Mouse (Mus musculus) kidney, postnatal 0 days (tissue): ENCODE data around the gene Zfx. TPM values are rescaled to one million over a fixed set of nuclear protein-coding genes. Genes with fewer than 3 reads are reported as not detected.

Experiments used
- ATAC-seq: fragments of 200-750 bp; cut with Nextera tagmentation; replicated peaks from 2 replicates; pipeline ENCODE4 v1.8.0; 2017; ENCODE audit warnings: low read depth, moderate number of reproducible peaks, moderate TSS enrichment, moderate library complexity; ENCODE audit not compliant: low FRiP score
- DNase-seq: peaks from one replicate; pipeline ENCODE4 v3.0.0-alpha.2; 2016; ENCODE audit warnings: low spot score
- H3K27ac ChIP-seq: fragments of 300-500 bp; sonication (generic); 2 replicates; pipeline ENCODE4 v1.5.1; 2014; ENCODE audit warnings: mild to moderate bottlenecking
- H3K27me3 ChIP-seq: fragments of 300-500 bp; sonication (generic); 2 replicates; pipeline ENCODE4 v1.6.1; 2014; ENCODE audit warnings: low read length, mixed read lengths; ENCODE audit not compliant: insufficient read depth
- H3K36me3 ChIP-seq: fragments of 300-500 bp; sonication (generic); 2 replicates; pipeline ENCODE4 v1.6.1; 2014; ENCODE audit warnings: low read length, mixed read lengths; ENCODE audit not compliant: insufficient read depth
- H3K4me1 ChIP-seq: fragments of 300-500 bp; sonication (generic); replicated peaks from 2 replicates; pipeline ENCODE4 v1.6.1; 2014; ENCODE audit warnings: antibody characterized with exemption, low read length, mixed read lengths; ENCODE audit not compliant: insufficient read depth
- H3K4me2 ChIP-seq: fragments of 300-500 bp; sonication (generic); 2 replicates; pipeline ENCODE4 v1.6.1; 2014; ENCODE audit warnings: mild to moderate bottlenecking, low read length, moderate library complexity, mixed read lengths
- H3K4me3 ChIP-seq: fragments of 300-500 bp; sonication (generic); replicated peaks from 2 replicates; pipeline ENCODE4 v1.5.1; 2014; ENCODE audit warnings: low read depth, low read length
- H3K9ac ChIP-seq: fragments of 300-500 bp; sonication (generic); 2 replicates; pipeline ENCODE4 v1.6.1; 2014; ENCODE audit warnings: low read depth, low read length
- H3K9me3 ChIP-seq: fragments of 300-500 bp; sonication (generic); replicated peaks from 2 replicates; pipeline ENCODE4 v1.6.1; 2016; ENCODE audit warnings: low read length, inconsistent platforms, mixed read lengths
- CTCF ChIP-seq: IDR thresholded peaks from 2 replicates; pipeline ENCODE4 v1.5.1; 2016; ENCODE audit warnings: antibody characterized with exemption, low read depth, mild to moderate bottlenecking, moderate library complexity
- WGBS: fragments of 180-500 bp; shearing (Covaris S2); extraction: QIAGEN DNeasy Blood & Tissue Kit; methylation state at CpG from one replicate; pipeline ENCODE4 v1.1.7; 2014; 5-methylcytosine and 5-hydroxymethylcytosine counted together
- polyA plus RNA-seq: library from polyadenylated mRNA; unstranded; fragments of >200 nt; fragmentation: Nextera tagmentation; extraction: Ambion mirVana; gene quantifications from 2 replicates; pipeline ENCODE4 v1.2.1, GENCODE M21; 2015

Gene Zfx
- polyA plus RNA-seq, 1 experiment from 2014 or later, result 24.2 TPM

DNA sequence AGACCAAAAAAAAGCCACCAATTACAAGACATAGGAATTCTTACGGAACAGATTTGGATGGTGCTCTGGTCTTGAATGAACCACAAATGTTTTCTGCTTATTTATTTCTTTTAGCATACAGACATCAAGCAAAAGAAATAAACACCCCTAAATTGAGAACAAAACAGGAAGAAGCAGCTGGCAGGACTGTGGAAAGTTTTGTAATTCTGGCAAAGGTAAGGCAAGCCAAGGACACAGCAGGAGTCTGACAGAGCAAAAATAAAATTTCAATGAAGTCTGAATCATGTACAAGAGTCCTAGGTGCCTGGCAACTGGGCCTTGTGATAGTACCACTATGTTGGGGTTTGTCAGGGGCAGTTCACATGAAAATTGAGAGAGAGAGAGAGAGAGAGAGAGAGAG, 14.8 kb upstream of the Zfx start:
- 91% methylated on average over 1 of the region's 1 CpGs for WGBS

DNA sequence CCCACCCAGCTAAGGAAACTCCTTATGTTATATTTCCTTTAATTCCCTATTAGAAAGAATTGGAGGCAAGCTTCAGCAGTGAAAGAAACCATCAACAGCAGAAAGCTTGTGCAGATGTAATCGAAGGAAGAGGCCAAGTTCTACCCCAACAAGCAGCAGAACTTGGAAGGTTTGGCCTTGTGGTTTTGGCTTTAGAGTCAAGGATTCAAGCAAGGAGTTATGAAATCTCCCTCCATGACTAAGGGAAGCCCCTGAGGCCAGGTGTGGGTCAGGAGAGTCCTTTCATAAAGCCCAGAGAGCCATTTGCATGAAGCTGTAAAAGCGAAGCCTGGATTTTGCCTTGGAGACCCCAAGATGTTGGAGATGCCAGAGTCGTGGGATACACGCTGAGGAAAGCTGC, 11.6 kb upstream of the Zfx start:
- H3K4me1 ChIP-seq, result no peaks in the 10 kb centered on the region
- TF ChIP-seq CTCF, result no peak
- H3K9me3 ChIP-seq, result no peaks in the 10 kb centered on the region
- H3K36me3 ChIP-seq, result no peaks in the 10 kb centered on the region
- no peak overlapping the region for H3K4me2 ChIP-seq
- no peaks in the 10 kb centered on the region for H3K27me3 ChIP-seq
- H3K4me3 ChIP-seq, result no peak overlapping the region
- WGBS, result 65% methylated on average over 4 of the region's 4 CpGs
- no peak overlapping the region for H3K9ac ChIP-seq
- DNase-seq (no peak), ATAC-seq (no peak)
- no peak overlapping the region for H3K27ac ChIP-seq

More for the DNA sequence above, 14.8 kb upstream of the Zfx start:
- Histone ChIP-seq H3K27me3 (no peaks in the 10 kb centered on the region), H3K9ac (no peak overlapping the region), H3K27ac (no peak overlapping the region), H3K36me3 (no peaks in the 10 kb centered on the region), H3K4me1 (no peaks in the 10 kb centered on the region), H3K9me3 (no peaks in the 10 kb centered on the region), H3K4me3 (no peak overlapping the region), H3K4me2 (no peak overlapping the region)
- TF ChIP-seq CTCF, result no peak
- DNase-seq, result no peak
- no peak for ATAC-seq

DNA sequence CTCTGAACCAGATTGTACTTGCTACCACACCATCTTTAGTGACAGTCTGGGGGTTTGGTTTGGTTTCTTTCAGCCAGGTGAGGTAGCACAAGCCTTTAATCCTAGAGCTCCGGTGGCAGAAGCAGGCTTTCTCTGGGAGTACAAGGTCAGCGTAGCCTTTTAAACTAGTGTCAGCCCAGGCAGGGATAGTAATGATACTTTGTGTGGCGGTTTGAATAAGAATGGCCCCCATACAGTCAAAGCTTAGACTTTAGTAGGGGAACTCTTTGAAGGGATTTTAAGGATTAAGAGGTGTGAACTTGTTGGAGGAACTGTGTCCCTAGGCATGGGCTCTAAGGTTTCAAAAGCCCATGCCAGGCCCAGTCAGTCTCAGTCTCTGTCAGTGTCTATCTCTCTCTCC, 10.0 kb upstream of the Zfx start:
- 47% methylated on average over 3 of the region's 3 CpGs for whole genome bisulfite sequencing
- Histone ChIP-seq H3K9ac (no peak overlapping the region), H3K27ac (no peak overlapping the region), H3K36me3 (no peaks in the 10 kb centered on the region), H3K9me3 (no peaks in the 10 kb centered on the region), H3K4me2 (no peak overlapping the region), H3K4me1 (no peaks in the 10 kb centered on the region), H3K4me3 (no peak overlapping the region), H3K27me3 (no peaks in the 10 kb centered on the region)
- ATAC-seq, result no peak
- no peak for DNase-seq
- no peak for TF ChIP-seq CTCF

DNA sequence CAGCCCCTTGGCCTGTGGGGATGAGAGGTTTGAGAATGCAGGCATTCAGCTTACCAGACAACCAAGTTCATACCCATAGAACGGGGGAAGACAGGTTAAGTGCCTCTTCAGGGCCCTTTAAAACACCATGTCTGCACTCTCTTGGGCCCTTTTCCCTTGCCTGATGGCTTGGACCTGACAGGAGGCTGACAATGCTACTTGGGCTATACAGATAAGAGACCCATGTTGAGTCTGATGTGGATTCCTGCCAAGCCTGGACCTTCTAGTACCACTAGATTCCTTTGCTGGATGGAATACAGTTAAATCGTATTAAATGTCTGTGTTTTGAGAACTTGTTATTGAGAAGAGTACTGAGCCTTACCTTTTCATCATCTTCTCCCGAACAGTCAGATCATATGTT, 8.7 kb upstream of the Zfx start:
- ATAC-seq (no peak), DNase-seq (no peak)
- Histone ChIP-seq H3K27me3 (no peaks in the 10 kb centered on the region), H3K36me3 (no peaks in the 10 kb centered on the region), H3K27ac (no peak overlapping the region), H3K4me2 (no peak overlapping the region), H3K4me1 (no peaks in the 10 kb centered on the region), H3K4me3 (no peak overlapping the region), H3K9me3 (no peaks in the 10 kb centered on the region), H3K9ac (no peak overlapping the region)
- no peak for TF ChIP-seq CTCF
- WGBS, result 79% methylated on average over 3 of the region's 3 CpGs

DNA sequence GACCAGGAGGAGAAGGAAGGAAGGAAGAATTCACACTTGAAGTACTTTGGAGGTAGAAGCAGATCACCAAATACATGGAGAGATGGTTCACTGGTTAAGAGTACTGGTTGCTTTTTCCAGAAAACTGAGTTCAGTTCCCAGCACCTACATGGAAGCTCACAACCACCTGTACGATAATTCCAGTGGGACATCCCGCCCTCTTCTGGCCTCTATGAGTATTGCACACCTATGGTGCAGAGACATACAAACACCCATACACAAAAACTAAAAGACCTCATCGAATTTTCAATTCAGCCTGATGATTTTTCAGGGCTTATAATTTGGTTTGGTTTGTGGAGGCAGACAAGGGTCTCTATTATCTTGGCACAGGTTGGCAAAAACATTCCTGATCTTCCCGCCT, 6.2 kb upstream of the Zfx start:
- Histone ChIP-seq H3K4me2 (no peak overlapping the region), H3K9ac (no peak overlapping the region), H3K9me3 (no peaks in the 10 kb centered on the region), H3K4me3 (no peak overlapping the region), H3K27ac (no peak overlapping the region), H3K36me3 (no peaks in the 10 kb centered on the region), H3K27me3 (no peaks in the 10 kb centered on the region), H3K4me1 (no peaks in the 10 kb centered on the region)
- 0 out of 2 replicates have a peak, but pooled peaks have one; percentile 16 for TF ChIP-seq CTCF
- 78% methylated on average over 4 of the region's 4 CpGs for WGBS
- no peak for DNase-seq
- no peak for ATAC-seq

DNA sequence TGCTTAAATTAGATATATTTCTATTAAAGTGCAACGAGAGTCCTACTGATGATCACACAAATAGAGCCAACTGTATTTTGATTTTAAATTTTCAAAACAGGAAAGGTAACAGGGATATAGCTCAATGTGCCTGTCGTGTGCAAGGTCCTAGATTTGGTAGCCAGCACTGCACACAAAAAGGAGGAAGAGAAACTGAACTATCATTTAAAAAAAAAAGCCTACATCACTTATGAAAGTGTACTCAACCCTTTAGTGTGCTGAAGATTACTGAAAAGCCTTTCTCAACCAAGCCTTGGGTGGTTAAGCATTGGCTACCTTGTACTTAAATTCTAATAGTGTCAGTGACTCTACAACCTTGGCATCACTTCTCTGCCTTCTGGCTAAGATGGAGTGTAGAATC, 2.4 kb upstream of the Zfx start:
- Histone ChIP-seq H3K9me3 (no peaks in the 10 kb centered on the region), H3K9ac (no peak overlapping the region), H3K4me1 (no peaks in the 10 kb centered on the region), H3K36me3 (no peaks in the 10 kb centered on the region), H3K4me3 (no peak overlapping the region), H3K4me2 (no peak overlapping the region), H3K27ac (no peak overlapping the region), H3K27me3 (no peaks in the 10 kb centered on the region)
- DNase-seq (no peak), ATAC-seq (no peak)
- TF ChIP-seq CTCF, result no peak
- 84% methylated on average over 2 of the region's 2 CpGs for WGBS

DNA sequence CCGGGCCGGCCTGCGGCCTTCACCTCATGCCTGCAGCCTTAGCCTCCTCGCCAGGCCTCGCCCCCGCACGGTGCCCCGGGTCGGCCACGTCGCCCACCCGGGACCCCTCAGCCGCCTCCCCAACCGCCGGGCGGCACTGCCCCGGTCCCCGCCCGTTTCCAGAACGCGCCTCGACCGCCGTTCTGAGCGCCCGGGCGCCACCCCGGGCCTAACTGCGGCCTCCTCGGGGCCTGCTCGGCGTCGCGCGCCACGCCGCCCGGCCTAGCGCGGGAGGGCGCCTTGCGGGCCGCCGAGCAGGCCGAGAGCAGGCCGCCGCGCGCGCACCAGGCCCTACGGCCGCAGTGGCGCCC, 818 bp downstream of the Zfx start:
- Histone ChIP-seq H3K4me1 (no peaks in the 10 kb centered on the region), H3K9ac (peak overlapping the region; percentile 96), H3K4me2 (peak overlapping the region; percentile 64), H3K4me3 (peak overlapping the region; percentile 63), H3K27me3 (no peaks in the 10 kb centered on the region), H3K27ac (peak overlapping the region; percentile 99), H3K9me3 (no peaks in the 10 kb centered on the region), H3K36me3 (no peaks in the 10 kb centered on the region)
- 24% methylated on average over 53 of the region's 53 CpGs for WGBS
- TF ChIP-seq CTCF, result no peak
- DNase-seq, result no peak
- peak; percentile 68; the same call in 1 of the 2 replicates for ATAC-seq
